Mouse (Mus musculus): ENCODE measurements at regions not wholly inside any gene's neighbourhood (a gene's known extent, or its start where the extent isn't known, plus 50 kb on each side); places are given as distances from the start of the nearest gene placed in this dataset.

DNA sequence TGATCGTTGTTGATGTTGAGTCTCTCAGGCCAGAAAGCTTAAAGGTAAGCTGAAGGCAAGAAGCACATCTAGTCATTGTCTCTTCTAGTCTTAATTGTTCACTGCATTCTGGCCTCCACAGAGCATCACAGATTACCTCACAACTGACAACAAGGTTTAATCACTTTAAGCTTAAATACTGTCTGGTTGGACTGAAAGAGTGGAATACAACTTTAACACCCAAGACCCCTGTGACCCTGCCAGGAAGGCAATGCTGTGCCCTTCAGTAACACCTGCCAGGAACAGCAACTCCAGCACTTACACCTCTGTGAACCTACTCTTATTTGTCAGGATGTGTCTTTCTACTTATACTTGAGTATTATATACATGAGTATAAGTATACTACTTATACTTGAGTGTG, 360.7 kb downstream of the Dync2h1 start:
- ATAC-seq: no peak
- Histone ChIP-seq H3K9ac (no peak overlapping the region), H3K4me3 (ENCODE audit: low read depth, low read length) (no peak overlapping the region), H3K27me3 (ENCODE audit: insufficient read depth, low read length) (no peaks in the 10 kb centered on the region), H3K4me2 (ENCODE audit: low read depth) (no peak overlapping the region), H3K36me3 (ENCODE audit: insufficient read depth) (no peaks in the 10 kb centered on the region), H3K4me1 (ENCODE audit: insufficient read depth) (no peaks in the 10 kb centered on the region), H3K27ac (ENCODE audit: low read depth, low read length) (no peak overlapping the region), H3K9me3 (ENCODE audit: low read length) (no peaks in the 10 kb centered on the region)
- TF ChIP-seq CTCF (IDR thresholded peaks at IDR 0.05; ENCODE audit: low read depth): no peak
- no peak for DNase-seq
- 76% methylated on average over 1 of the region's 1 CpGs for WGBS

DNA sequence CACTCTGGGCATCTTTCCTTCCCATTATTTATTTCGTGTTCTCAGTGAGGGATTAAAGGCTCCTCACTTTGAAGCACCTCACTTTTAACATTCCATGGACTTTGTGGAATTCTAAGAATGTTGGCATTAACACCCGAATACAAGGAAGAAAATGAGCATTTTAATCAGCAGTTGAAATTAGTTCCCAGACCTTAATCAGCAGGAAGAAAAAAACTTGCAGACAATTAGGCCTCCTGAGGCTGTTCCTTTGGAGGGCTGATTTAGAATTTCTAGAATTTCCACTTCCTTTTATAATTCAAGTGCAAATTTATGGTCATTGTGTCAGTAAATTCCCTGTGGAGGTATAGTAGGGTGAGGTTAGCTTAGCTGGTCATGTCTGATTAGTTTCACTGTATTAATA, 407.6 kb downstream of the Dync2h1 start:
- no peaks in the 10 kb centered on the region for H3K9me3 ChIP-seq (ENCODE audit: low read length)
- ATAC-seq: no peak
- 7% methylated on average over 2 of the region's 2 CpGs for WGBS

DNA sequence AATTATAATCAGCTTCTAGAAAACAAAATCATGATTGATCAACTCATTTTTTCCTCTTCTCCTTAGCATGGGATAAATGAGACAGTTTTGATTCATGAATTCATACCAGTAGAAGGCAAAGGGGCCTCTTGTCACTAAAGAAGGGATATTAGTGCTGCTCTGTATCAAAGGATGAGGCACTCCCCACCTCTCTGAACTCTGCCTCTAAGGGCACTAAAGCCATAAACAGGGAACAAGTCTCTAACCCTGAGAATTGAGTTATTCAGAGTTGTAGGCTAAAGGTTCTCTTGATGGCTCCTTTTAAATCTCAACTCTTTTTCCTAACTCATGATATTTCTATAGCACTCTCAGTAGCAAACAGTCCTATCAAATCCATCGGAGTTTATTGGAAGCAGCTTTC, 442.8 kb downstream of the Dync2h1 start:
- no peaks in the 10 kb centered on the region for H3K36me3 ChIP-seq (ENCODE audit: insufficient read depth)
- no peaks in the 10 kb centered on the region for H3K4me1 ChIP-seq (ENCODE audit: insufficient read depth)
- no peaks in the 10 kb centered on the region for H3K9me3 ChIP-seq (ENCODE audit: low read length)
- H3K4me2 ChIP-seq (ENCODE audit: low read depth): no peak overlapping the region
- no peak for TF ChIP-seq CTCF (IDR thresholded peaks at IDR 0.05; ENCODE audit: low read depth)
- no peak for ATAC-seq
- no peak overlapping the region for H3K4me3 ChIP-seq (ENCODE audit: low read depth, low read length)
- H3K9ac ChIP-seq: no peak overlapping the region
- 96% methylated on average over 1 of the region's 1 CpGs for WGBS
- H3K27me3 ChIP-seq (ENCODE audit: insufficient read depth, low read length): no peaks in the 10 kb centered on the region
- no peak overlapping the region for H3K27ac ChIP-seq (ENCODE audit: low read depth, low read length)
- DNase-seq: no peak

More for the DNA sequence above, 407.6 kb downstream of the Dync2h1 start:
- no peak overlapping the region for H3K27ac ChIP-seq (ENCODE audit: low read depth, low read length)
- no peak for DNase-seq
- H3K4me1 ChIP-seq (ENCODE audit: insufficient read depth): no peaks in the 10 kb centered on the region
- H3K4me3 ChIP-seq (ENCODE audit: low read depth, low read length): no peak overlapping the region
- H3K9ac ChIP-seq: no peak overlapping the region
- H3K27me3 ChIP-seq (ENCODE audit: insufficient read depth, low read length): no peaks in the 10 kb centered on the region
- H3K4me2 ChIP-seq (ENCODE audit: low read depth): no peak overlapping the region
- no peaks in the 10 kb centered on the region for H3K36me3 ChIP-seq (ENCODE audit: insufficient read depth)
- TF ChIP-seq CTCF (IDR thresholded peaks at IDR 0.05; ENCODE audit: low read depth): no peak

DNA sequence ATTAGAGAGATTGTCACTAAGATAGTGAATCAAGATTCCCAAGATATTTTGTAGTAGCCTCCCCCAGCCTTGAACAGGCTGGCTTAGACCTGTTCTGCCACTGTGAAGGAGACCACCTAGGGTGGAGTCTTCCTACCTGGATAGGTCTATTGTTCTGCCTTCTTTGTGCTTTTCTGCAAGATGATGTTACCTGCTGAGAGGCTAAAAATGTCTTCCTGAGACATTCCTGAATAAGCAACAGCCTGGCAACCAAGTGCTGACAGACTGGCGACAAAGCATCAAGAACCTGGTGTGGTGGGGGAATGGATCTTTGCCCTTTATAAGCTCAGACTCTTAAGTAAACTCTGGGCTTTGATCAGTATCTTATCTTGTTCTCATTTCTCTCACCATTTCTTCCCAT, 447.8 kb downstream of the Dync2h1 start:
- Histone ChIP-seq H3K4me3 (ENCODE audit: low read depth, low read length) (no peak overlapping the region), H3K4me2 (ENCODE audit: low read depth) (no peak overlapping the region), H3K36me3 (ENCODE audit: insufficient read depth) (no peaks in the 10 kb centered on the region), H3K4me1 (ENCODE audit: insufficient read depth) (no peaks in the 10 kb centered on the region), H3K27ac (ENCODE audit: low read depth, low read length) (no peak overlapping the region), H3K9ac (no peak overlapping the region), H3K27me3 (ENCODE audit: insufficient read depth, low read length) (no peaks in the 10 kb centered on the region), H3K9me3 (ENCODE audit: low read length) (no peaks in the 10 kb centered on the region)
- ATAC-seq: no peak
- WGBS: 56% methylated on average over 1 of the region's 1 CpGs
- no peak for TF ChIP-seq CTCF (IDR thresholded peaks at IDR 0.05; ENCODE audit: low read depth)
- no peak for DNase-seq

DNA sequence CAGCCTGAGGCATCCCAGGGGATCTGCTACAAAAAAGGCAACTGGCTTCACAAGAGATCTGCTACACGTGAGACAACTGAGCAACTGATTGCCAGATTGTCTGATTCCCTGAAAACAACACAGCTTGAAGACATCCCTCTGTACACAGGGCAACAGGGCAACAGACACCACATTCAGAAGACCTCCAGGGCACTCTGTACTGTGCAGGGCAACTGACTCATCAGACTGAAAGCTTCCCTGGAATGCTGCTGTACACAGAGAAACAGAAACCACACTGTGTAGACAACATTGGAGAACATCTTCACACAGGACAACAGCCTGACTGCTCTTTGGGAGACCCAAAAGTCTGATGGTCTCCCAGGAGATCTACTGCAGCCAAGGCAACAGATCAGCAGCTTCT, 456.8 kb upstream of the Ddi1 start:
- no peak overlapping the region for H3K4me2 ChIP-seq (ENCODE audit: low read depth)
- no peaks in the 10 kb centered on the region for H3K36me3 ChIP-seq (ENCODE audit: insufficient read depth)
- H3K4me3 ChIP-seq (ENCODE audit: low read depth, low read length): no peak overlapping the region
- no peak overlapping the region for H3K9ac ChIP-seq
- 47% methylated on average over 1 of the region's 1 CpGs for WGBS
- TF ChIP-seq CTCF (IDR thresholded peaks at IDR 0.05; ENCODE audit: low read depth): no peak
- no peaks in the 10 kb centered on the region for H3K4me1 ChIP-seq (ENCODE audit: insufficient read depth)
- DNase-seq: no peak
- no peaks in the 10 kb centered on the region for H3K27me3 ChIP-seq (ENCODE audit: insufficient read depth, low read length)
- no peak for ATAC-seq
- H3K27ac ChIP-seq (ENCODE audit: low read depth, low read length): no peak overlapping the region
- H3K9me3 ChIP-seq (ENCODE audit: low read length): no peaks in the 10 kb centered on the region

DNA sequence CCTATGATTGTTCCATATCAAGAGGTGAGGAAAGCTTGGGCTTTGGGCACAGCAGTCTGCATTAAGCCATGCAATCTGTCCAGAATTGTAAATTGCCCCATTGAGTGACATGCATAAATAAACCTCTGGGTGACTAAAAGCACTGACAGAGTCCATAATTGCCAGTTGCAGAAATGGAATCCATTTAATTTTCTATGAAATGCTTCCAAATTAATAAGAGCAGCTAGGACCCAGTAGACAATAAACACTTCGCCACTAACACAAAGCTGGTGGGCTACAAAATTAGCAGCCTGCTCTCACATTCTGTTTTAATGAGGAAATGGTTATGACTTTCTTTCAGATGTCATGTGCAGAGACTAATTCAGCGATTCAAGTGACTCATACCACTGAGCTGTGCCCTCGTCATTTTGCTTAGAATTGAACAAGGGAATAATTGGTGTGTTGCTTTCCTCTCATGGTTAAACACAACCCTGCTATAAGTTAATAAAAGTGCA, 407.6 kb upstream of the Ddi1 start:
- Histone ChIP-seq H3K4me3 (ENCODE audit: low read depth, low read length) (no peak overlapping the region), H3K9ac (no peak overlapping the region), H3K9me3 (ENCODE audit: low read length) (no peaks in the 10 kb centered on the region), H3K36me3 (ENCODE audit: insufficient read depth) (no peaks in the 10 kb centered on the region), H3K4me1 (ENCODE audit: insufficient read depth) (no peaks in the 10 kb centered on the region), H3K27ac (ENCODE audit: low read depth, low read length) (no peak overlapping the region), H3K27me3 (ENCODE audit: insufficient read depth, low read length) (no peaks in the 10 kb centered on the region), H3K4me2 (ENCODE audit: low read depth) (no peak overlapping the region)
- DNase-seq (no peak), ATAC-seq (peak; percentile 71; the same call in 1 of the 2 replicates)
- 27% methylated on average over 3 of the region's 3 CpGs for WGBS
- no peak for TF ChIP-seq CTCF (IDR thresholded peaks at IDR 0.05; ENCODE audit: low read depth)

DNA sequence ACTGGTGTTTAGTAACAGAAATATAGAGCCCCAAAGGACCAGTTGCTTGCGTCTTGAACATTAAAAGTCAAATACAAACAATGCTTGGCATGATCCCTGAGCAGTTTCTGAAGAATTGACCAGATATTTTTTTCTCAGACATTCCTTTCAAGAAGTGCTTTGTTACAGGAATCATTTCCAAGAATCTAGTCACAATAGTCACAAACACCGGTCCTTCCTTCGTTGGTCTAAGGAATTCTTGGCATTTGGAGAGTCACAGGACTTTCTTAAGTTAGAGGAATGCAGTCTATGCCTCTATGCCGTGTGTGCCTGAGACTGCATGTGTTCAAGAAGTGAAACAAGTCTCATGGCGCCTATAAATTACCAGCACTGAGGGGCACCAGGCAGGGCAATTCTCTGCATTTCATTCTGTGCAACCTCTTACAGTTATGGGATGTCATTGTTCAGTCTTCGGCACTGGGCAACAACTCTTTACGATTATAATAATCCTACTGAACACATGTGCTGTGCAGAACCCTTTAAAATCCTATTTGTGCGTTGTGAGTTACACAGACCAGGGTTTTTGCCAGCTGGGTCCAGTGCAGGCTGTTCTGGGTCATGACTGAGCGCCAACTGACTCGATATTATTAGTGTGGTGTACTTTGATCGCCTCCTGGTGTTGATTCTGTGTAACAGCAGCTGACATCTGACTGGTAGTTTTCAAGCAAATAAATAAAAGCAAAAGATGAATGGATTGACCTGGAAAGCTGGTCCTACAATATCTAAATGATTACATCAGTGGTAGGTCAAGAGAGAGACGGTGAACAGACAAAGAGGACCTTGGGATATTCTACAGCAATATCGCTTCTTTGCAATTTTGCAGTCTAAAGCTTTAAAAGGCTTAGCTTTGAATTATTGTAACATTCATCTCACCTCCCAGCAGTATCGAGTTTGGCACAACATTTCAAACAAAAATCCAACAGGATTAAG, 398.6 kb upstream of the Ddi1 start:
- peak; percentile 83 for ATAC-seq
- no peaks in the 10 kb centered on the region for H3K9me3 ChIP-seq (ENCODE audit: low read length)
- H3K27me3 ChIP-seq (ENCODE audit: insufficient read depth, low read length): no peaks in the 10 kb centered on the region
- peak; percentile 76 for DNase-seq
- 38% methylated on average over 14 of the region's 14 CpGs for WGBS
- H3K4me2 ChIP-seq (ENCODE audit: low read depth): peak overlapping the region; percentile 22; the same call in 1 of the 2 replicates
- no peaks in the 10 kb centered on the region for H3K36me3 ChIP-seq (ENCODE audit: insufficient read depth)
- peak; percentile 86 for TF ChIP-seq CTCF (IDR thresholded peaks at IDR 0.05; ENCODE audit: low read depth)
- no peak overlapping the region for H3K4me3 ChIP-seq (ENCODE audit: low read depth, low read length)
- no peak overlapping the region for H3K9ac ChIP-seq
- no peak overlapping the region for H3K27ac ChIP-seq (ENCODE audit: low read depth, low read length)
- no peaks in the 10 kb centered on the region for H3K4me1 ChIP-seq (ENCODE audit: insufficient read depth)

Data from forebrain, postnatal 0 days (tissue).